13 mouse cellular contexts compared by ENCODE assay signal in genomic region chr11:22154501-22155294, GRCm38 (mm10).
DNase-seq lines count a peak whose midpoint lies in the region; ATAC-seq and TF ChIP-seq lines count a peak whose summit lies in the region.
"Had no signal": no experiment of that assay in that cellular context is flagged by ENCODE, and none has a peak within 500 bp of the region (broad histone marks: within the 10 kb centered on the region; RNA-seq: fewer than 3 reads in every experiment).

No protein-coding gene starts in this region.

- WGBS in kidney, adult 2 months, result 66% methylated on average over 9 of the region's 9 CpGs
- WGBS in kidney, embryonic 14.5 days, result 76% methylated on average over 9 of the region's 9 CpGs
- 65% methylated on average over 9 of the region's 9 CpGs for WGBS in heart, embryonic 12.5 days

- peaks cover 3% of the 10 kb centered on the region; the same call in 1 of the 2 replicates for H3K4me1 ChIP-seq in kidney, adult 2 months (ENCODE audit: control insufficient read depth, insufficient read depth, low read length)
- H3K4me1 ChIP-seq in kidney, embryonic 14.5 days (ENCODE audit: control insufficient read depth, insufficient read depth, low read length), result no peaks in the 10 kb centered on the region
- peaks cover 25% of the 10 kb centered on the region for H3K4me1 ChIP-seq in heart, embryonic 12.5 days (replicated peaks)
- H3K4me1 ChIP-seq: forebrain, embryonic 15.5 days; limb, embryonic 12.5 days; megakaryocyte, embryonic 14.5 days had no signal

- H3K27ac ChIP-seq in kidney, adult 2 months (ENCODE audit: insufficient read depth, low read depth, low read length), result no peak overlapping the region
- no peak overlapping the region for H3K27ac ChIP-seq in kidney, embryonic 14.5 days (ENCODE audit: low read depth, low read length)
- peak overlapping the region; percentile 87 for H3K27ac ChIP-seq in heart, embryonic 12.5 days (ENCODE audit: poor library complexity, severe bottlenecking)
- H3K27ac ChIP-seq: forebrain, embryonic 15.5 days; limb, embryonic 12.5 days; stomach, postnatal 0 days had no signal

- peak; percentile 10 for DNase-seq in kidney, adult 2 months
- DNase-seq in adrenal gland, postnatal 25 days, result peak; percentile 10
- DNase-seq in lung, postnatal 10 days, result peak; percentile 61
- DNase-seq in left cerebral cortex, adult 8-10 months (ENCODE audit: low spot score in 2 of 2), result no peak
- no peak for DNase-seq in thymus, postnatal 0 days (ENCODE audit: low spot score)
- DNase-seq: cerebellum, postnatal 25 days had no signal

- no peaks in the 10 kb centered on the region for H3K27me3 ChIP-seq in kidney, adult 2 months (replicated peaks; ENCODE audit: control insufficient read depth, insufficient read depth, low read length)
- H3K27me3 ChIP-seq in kidney, embryonic 14.5 days (ENCODE audit: control insufficient read depth, insufficient read depth, low read length), result no peaks in the 10 kb centered on the region
- no peaks in the 10 kb centered on the region for H3K27me3 ChIP-seq in heart, embryonic 12.5 days (replicated peaks)
- H3K27me3 ChIP-seq: forebrain, embryonic 15.5 days; limb, embryonic 12.5 days; megakaryocyte, embryonic 14.5 days had no signal

- H3K4me3 ChIP-seq in kidney, adult 2 months (ENCODE audit: insufficient read depth, low read depth, low read length), result no peak overlapping the region
- H3K4me3 ChIP-seq in kidney, embryonic 14.5 days (ENCODE audit: low read length), result no peak overlapping the region
- H3K4me3 ChIP-seq in heart, embryonic 12.5 days, result no peak overlapping the region
- H3K4me3 ChIP-seq: forebrain, embryonic 15.5 days; limb, embryonic 12.5 days; megakaryocyte, embryonic 14.5 days had no signal

- H3K9me3 ChIP-seq in kidney, embryonic 14.5 days (ENCODE audit: control insufficient read depth, low read length), result no peaks in the 10 kb centered on the region
- H3K9me3 ChIP-seq in heart, embryonic 12.5 days (replicated peaks), result no peaks in the 10 kb centered on the region
- H3K9me3 ChIP-seq: forebrain, embryonic 15.5 days; limb, embryonic 12.5 days; megakaryocyte, embryonic 14.5 days had no signal

- H3K36me3 ChIP-seq in kidney, adult 2 months (ENCODE audit: control insufficient read depth, insufficient read depth, low read length), result no peaks in the 10 kb centered on the region
- H3K36me3 ChIP-seq in kidney, embryonic 14.5 days (ENCODE audit: control insufficient read depth, insufficient read depth, low read length), result no peaks in the 10 kb centered on the region
- peaks cover 8% of the 10 kb centered on the region for H3K36me3 ChIP-seq in heart, embryonic 12.5 days
- H3K36me3 ChIP-seq: forebrain, embryonic 15.5 days had no signal

- H3K4me2 ChIP-seq in kidney, embryonic 14.5 days (replicated peaks; ENCODE audit: low read depth, low read length), result no peak overlapping the region
- H3K4me2 ChIP-seq in heart, embryonic 12.5 days, result no peak overlapping the region
- H3K4me2 ChIP-seq: forebrain, embryonic 15.5 days; limb, embryonic 12.5 days had no signal

- ATAC-seq in kidney, embryonic 14.5 days (ENCODE audit: low FRiP score, low TSS enrichment), result no peak
- no peak for ATAC-seq in heart, embryonic 12.5 days (ENCODE audit: insufficient number of reproducible peaks, low FRiP score)
- ATAC-seq: forebrain, embryonic 15.5 days; intestine, embryonic 16.5 days had no signal

- no peak for TF ChIP-seq CTCF in kidney, adult 2 months (conservative IDR thresholded peaks at IDR 0.05; ENCODE audit: insufficient read depth, insufficient read length, low read depth, low read length)

- TF ChIP-seq POLR2A in kidney, adult 2 months (IDR thresholded peaks at IDR 0.05; ENCODE audit: low read depth, low read length), result no peak

- no peak overlapping the region for H3K9ac ChIP-seq in kidney, embryonic 14.5 days (ENCODE audit: low read depth, low read length)
- no peak overlapping the region for H3K9ac ChIP-seq in heart, embryonic 12.5 days
- H3K9ac ChIP-seq: forebrain, embryonic 15.5 days; limb, embryonic 12.5 days had no signal

Comparison
In these comparisons a context has a peak if more than half of its experiments do, and no peak if none do; other contexts are left out.
1. DNase-seq: peak in kidney, adult 2 months (single experiment), adrenal gland, postnatal 25 days (single experiment) and lung, postnatal 10 days (single experiment); none in left cerebral cortex, adult 8-10 months (0 of 2) and thymus, postnatal 0 days (single experiment).